Mouse (Mus musculus): ENCODE results near the gene Slc39a10.
A peak's percentile ranks its signal among the peaks of the same experiment; 100 is the strongest.
"Not testable (repeated sequence)": the region's sequence is repeated elsewhere in the genome, so short reads cannot be mapped to it uniquely, and the experiment has no call there.

The Slc39a10 gene

DNA sequence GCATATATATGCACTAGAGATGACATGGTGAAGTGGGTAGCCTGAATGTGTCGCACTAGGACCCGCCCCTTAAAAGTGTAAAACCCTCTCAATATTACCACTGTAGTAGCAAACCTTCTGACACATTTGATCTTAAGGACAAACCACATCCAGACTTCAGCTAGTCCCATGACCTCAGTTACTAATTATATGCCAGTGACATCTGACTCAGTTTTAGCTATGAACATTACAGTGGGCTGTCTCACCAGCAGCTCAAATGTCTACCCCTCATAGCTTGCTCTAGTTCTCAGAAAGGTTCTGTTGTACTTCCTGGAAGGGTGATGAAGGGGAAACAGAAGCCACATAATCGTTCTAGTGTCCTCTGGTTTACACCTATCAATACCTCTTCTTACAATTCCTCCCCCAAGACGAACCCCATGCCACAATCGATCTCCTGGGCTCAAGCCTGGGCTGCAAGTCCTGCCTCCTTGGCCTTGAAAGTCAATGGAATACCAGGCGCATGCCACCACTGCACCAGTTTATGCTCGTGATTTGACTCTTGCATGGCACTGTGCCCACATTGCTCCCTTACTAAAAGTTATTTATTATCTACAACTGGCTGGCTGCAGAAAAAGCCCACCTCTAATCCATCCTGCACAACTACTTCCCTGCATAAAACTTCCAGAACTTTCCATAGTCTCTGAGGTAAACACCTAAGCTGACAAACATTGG lies 28.3 kb downstream of the Slc39a10 start:
- no peak for DNase-seq (ENCODE audit: low read depth, low spot score)

GRCm38 (mm10) chr1:46863434-46863833 lies 29.2 kb downstream of the Slc39a10 start:
- peak; percentile 53 for DNase-seq (ENCODE audit: low read depth, low spot score)

- DNase-seq (ENCODE audit: low read depth, low spot score), result no peak
Measured at GRCm38 (mm10) chr1:46860082-46860481, 32.6 kb downstream of the Slc39a10 start.

DNA sequence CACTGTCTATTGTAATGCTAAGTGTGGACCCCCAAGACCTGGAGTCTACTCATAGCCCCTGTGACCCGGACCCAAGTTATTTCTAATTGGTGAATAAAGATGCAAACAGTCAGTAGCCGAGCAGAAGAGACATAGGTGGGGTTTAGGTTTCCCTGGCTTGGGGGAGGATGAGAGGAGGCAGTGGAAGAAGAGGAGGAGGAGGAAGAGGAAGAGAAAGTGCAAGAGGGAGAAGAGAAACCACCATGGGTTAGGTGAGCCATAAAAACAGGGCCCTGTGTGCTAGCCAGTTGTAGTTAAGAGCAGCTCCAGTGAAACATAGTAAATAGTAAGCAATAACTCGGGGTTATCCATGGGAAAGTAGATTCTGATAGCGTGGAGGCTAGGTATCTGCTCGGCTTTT lies 34.1 kb downstream of the Slc39a10 start:
- DNase-seq (ENCODE audit: low read depth, low spot score), result no peak

GRCm38 (mm10) chr1:46856498-46856897 lies 36.2 kb downstream of the Slc39a10 start:
- DNase-seq (ENCODE audit: low read depth, low spot score), result no peak

DNA sequence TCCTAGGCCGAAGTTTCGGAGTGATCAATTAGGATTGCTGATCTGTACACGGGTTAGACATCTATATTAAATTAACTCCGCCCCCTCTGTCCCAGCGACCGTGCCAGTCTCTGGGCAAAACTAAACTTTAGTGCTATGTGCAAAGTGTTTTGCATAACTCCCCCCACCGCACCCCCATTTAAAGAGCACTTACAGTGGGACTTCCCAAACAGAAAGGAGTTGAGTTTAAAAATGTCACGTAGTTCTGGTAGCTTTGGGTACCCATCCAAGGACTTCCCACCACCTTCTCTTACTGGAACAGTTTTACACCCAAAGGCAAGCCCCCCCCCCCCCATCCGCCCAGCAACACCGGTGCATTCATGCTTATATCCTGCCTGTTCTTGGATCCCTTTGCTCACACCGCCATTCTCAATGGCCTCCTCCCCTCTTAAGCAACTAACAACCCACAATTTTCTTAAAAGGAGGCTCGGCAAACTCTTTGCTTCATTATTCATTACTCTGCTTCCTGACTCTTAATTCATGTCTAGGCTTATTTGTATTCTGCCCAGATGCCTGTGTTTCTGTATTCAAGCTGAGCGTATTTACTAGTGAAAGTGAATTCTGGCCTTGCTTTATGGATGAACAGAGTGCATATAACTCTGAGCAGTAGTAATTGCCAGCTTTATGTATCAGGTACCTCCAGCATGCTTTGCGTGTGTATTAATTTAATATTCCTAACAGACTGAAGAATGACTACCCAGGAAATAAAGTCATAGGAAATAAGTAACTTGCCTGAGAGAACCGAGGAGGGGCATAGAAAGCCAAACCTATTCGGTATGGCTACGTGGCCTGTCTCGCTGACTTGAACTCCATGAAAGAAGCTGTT lies 38.4 kb downstream of the Slc39a10 start:
- DNase-seq (ENCODE audit: low read depth, low spot score), result no peak

DNA sequence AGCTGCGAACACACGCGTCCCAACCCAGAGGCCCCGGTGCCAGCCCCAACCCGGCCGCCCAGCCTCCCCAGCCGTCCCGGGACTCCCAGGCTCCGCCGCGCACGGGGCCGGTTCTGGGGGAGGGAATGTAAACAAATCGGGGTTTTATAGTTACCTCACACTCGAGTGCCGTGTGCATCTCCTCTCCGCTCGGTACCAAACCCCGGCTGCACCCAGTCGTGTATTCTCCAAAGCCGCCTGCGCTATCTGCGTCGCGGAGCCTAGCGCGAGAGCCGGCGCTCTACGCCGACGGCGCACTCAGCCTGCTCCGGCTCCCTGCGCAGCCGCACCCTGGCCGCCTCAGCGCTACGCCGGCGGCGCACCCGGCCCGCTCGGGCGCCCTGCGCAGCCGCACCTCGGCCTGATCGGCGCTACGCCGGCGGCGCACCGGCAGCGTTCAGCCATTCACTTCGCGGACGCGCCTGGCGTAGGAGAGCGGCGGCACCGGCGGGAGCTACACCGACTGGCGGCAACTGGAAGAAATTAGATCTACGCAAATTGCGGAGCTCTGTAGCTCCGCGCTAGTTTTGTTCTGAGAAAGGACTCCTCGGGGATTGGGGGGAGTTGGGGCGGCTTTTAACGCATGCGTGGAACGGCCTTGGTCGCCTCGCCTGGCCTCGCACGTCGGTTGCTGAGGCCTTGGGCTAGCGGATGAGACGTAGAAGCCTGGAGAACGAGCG lies 39.2 kb downstream of the Slc39a10 start:
- DNase-seq (ENCODE audit: low read depth, low spot score), result peak; percentile 96

DNA sequence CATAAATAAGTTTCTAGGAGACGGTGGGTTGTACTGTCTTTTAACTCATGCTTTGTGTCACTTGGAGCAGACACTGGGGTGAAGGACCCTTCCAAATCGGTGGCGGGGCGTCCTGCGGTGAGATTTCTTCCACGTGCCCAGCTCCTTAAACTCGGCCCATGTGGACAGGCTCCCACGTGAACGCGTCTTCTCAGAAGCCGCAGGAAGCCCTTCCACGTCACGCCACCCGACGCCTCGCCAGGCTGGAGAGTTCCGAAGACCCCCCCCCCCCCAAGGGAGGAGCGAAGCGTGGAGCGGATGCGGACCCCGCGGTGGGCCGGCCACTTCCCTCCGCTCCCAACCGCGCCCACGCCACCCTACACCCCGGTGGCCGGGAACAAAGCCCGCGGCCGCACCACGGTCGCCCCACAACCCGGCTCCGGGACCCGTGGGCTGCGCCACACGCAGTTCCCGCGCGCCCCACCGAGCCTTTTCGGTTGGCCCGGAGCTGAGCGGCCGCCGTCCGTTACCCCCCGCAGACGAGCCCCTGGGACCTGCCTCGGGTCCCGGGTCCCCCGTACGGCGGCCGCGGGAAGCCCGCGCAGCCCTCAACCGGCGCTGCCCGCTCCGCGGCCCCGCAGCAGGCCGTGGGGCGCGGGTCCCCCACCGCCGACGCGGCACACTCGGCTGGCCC lies 39.9 kb downstream of the Slc39a10 start:
- peak; percentile 80 for DNase-seq (ENCODE audit: low read depth, low spot score)

GRCm38 (mm10) chr1:46852216-46852599 lies 40.4 kb downstream of the Slc39a10 start:
- no peak for DNase-seq (ENCODE audit: low read depth, low spot score)

DNA sequence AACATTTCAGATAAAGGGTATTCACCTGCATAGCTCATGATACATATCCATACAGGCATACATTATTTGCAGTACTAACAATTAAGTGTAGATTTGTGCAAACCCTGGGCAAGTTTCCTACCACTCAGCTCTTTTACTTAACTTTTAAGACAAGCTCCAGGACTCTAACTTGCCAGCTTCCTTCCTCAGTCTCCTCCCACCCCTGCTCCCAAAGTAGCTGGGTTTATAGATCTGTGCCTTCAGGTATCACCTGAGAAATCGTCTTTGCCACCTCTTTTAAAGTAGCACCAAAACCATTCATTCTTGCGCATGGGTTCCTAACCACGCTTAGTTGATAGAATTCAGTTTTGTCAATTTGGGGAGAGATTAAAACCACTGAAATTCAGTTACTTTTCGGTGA lies 41.1 kb downstream of the Slc39a10 start:
- no peak for DNase-seq (ENCODE audit: low read depth, low spot score)

- peak; percentile 86 for DNase-seq (ENCODE audit: low read depth, low spot score)
Measured at GRCm38 (mm10) chr1:46849758-46850157, 42.9 kb downstream of the Slc39a10 start.

- no peak for DNase-seq (ENCODE audit: low read depth, low spot score)
Measured at GRCm38 (mm10) chr1:46845221-46845620, 47.4 kb downstream of the Slc39a10 start.

- DNase-seq (ENCODE audit: low read depth, low spot score), result no peak
Measured at GRCm38 (mm10) chr1:46844281-46844680, 48.4 kb downstream of the Slc39a10 start.

GRCm38 (mm10) chr1:46843406-46843805 lies 49.2 kb downstream of the Slc39a10 start:
- no peak for DNase-seq (ENCODE audit: low read depth, low spot score)

DNA sequence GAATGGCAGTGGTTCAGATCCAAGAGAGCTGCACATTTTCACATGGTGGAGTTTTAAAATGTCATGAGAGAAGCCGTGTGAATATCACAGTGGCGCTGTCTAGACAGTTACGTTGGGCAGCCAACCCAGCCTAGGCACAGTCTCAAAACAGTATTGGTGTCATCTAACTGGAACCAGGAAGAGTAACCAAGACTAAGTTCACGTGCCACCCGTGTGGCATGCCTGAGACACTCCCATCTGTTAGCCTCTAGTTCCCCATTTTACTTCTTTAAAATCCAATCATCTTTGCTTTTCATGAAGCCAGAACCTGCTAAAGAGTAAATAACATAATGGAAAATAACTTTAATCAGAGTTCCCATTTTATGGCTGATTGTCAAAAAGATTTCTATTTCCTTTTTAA lies 60.7 kb downstream of the Slc39a10 start:
- no peak for DNase-seq (ENCODE audit: low read depth, low spot score)

DNA sequence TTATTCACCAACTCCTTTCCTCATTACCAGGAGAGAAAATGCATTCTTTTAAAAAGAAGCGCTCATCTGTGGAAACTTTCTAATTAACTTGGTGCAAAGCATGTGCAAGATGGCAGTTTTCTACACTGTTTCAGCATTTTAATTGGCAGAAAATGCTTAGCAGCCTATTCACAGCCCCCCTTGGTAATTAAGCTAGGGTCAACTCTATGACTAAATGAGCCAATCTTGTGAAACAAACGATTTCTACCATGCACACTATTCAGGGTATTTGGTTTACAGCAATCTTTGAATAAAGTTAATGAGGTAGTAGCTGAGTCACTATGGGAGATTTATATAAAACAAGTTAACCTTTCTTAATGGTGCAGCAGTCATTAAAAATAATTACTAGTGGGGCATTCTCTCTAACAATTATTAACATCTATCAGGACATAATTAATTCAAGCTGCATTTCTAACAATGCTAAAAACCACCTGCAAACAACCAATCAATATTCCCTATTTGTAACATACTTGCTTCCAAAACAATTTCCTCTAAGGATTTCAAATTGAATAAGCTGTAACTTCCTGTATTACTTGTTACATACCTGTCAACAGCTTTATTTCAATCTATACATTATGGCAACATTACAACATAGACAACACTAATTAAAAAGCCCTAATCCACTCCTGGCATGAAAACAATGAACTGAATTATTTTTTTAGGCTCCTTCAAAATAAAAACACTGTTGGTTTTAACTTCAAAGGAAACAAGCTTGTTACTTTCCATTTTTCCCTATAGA lies 62.4 kb downstream of the Slc39a10 start:
- no peak for DNase-seq (ENCODE audit: low read depth, low spot score)

DNA sequence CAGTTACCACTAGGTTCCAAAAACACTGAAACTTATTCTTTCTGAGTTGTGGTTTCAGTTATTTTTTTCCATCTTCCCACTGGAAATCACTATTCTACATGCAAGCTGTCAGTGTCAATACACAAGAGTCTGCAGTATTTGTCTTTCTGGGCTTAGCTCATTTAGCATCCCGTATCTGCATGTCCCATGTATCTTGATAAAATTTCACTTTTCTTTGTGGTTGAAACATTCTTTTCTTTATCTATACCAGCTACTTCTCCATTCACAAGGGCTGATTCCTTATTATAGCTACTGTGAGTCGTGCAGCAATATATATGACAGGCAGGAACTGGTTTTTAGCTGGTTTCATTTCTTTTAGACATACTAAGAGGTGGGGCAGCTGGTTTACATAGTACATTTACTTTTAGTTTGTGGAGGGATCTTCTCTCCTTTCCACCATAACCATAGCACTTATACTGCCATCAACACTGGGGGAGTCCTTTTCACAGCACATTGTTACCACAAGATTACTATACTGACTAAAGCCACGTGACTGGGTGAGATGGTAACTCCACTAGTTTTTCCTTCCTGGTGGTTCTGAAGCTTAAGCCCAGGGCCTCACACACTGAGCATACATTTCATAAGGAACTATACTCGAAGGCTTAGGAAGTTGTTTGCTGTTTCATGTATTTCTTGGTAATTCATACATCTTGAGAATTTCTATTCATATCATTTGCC lies 70.2 kb downstream of the Slc39a10 start:
- DNase-seq (ENCODE audit: low read depth, low spot score), result no peak

DNA sequence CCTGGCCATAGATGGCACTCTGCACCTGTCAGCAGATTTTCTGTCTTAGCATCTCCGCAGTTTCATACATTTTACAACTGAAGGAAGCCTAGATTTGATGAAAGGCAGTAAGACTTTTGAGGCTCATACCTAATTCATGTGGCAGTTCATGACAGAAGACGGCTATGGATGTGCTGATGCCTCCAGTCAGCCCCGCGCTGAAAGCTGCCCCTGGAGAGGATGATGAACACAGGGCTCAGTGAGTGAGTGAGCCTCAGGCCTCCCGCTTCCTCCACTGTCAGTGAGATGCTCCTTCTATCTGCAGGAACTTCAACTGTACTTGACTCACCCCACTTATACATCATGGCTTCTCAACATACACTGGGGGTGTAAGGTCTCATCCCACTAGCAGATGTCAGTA lies 74.7 kb downstream of the Slc39a10 start:
- DNase-seq (ENCODE audit: low read depth, low spot score), result no peak

GRCm38 (mm10) chr1:46808630-46809029 lies 84.0 kb downstream of the Slc39a10 start:
- not testable (repeated sequence) for DNase-seq (ENCODE audit: low read depth, low spot score)

GRCm38 (mm10) chr1:46805074-46805473 lies 87.6 kb downstream of the Slc39a10 start:
- DNase-seq (ENCODE audit: low read depth, low spot score), result no peak
